Mouse (Mus musculus) midbrain, embryonic 11.5 days (tissue): ENCODE results near the gene Ceacam1. TPM values are rescaled to one million over a fixed set of nuclear protein-coding genes. Genes with fewer than 3 reads are reported as not detected.
A peak's percentile ranks its signal among the peaks of the same experiment; 100 is the strongest.
"Not testable (repeated sequence)": the region's sequence is repeated elsewhere in the genome, so short reads cannot be mapped to it uniquely, and the experiment has no call there.

Experiments
- ATAC-seq: fragments of 200-750 bp; cut with Nextera tagmentation; 2 replicates; pipeline ENCODE4 v1.8.0; 2017; ENCODE audit warnings: moderate TSS enrichment, moderate library complexity; ENCODE audit not compliant: low FRiP score
- DNase-seq: peaks from one replicate; pipeline ENCODE4 v3.0.0; 2015; ENCODE audit warnings: low spot score; ENCODE audit errors: missing footprints
- H3K27ac ChIP-seq: fragments of 300-500 bp; sonication (generic); 2 replicates; pipeline ENCODE4 v1.5.1; 2014; ENCODE audit warnings: low read depth, low read length
- H3K27me3 ChIP-seq: fragments of 300-500 bp; sonication (generic); 2 replicates; pipeline ENCODE4 v1.6.1; 2014; ENCODE audit warnings: mild to moderate bottlenecking, low read length, moderate library complexity, mixed read lengths; ENCODE audit not compliant: control insufficient read depth, insufficient read depth
- H3K36me3 ChIP-seq: fragments of 300-500 bp; sonication (generic); 2 replicates; pipeline ENCODE4 v1.6.1; 2014; ENCODE audit warnings: mild to moderate bottlenecking, low read length, moderate library complexity, mixed read lengths; ENCODE audit not compliant: control insufficient read depth, insufficient read depth
- H3K4me1 ChIP-seq: fragments of 300-500 bp; sonication (generic); 2 replicates; pipeline ENCODE4 v1.6.1; 2014; ENCODE audit warnings: low read length; ENCODE audit not compliant: control insufficient read depth, insufficient read depth
- H3K4me2 ChIP-seq: fragments of 300-500 bp; sonication (generic); 2 replicates; pipeline ENCODE4 v1.6.1; 2014; ENCODE audit warnings: mild to moderate bottlenecking, moderate library complexity
- H3K4me3 ChIP-seq: fragments of 300-500 bp; sonication (generic); 2 replicates; pipeline ENCODE4 v1.5.1; 2014; ENCODE audit warnings: low read depth, low read length
- H3K9ac ChIP-seq: fragments of 300-500 bp; sonication (generic); 2 replicates; pipeline ENCODE4 v1.6.1; 2014; ENCODE audit warnings: low read length
- H3K9me3 ChIP-seq: fragments of 300-500 bp; sonication (generic); 2 replicates; pipeline ENCODE4 v1.6.1; 2016; ENCODE audit warnings: low read length; ENCODE audit not compliant: control insufficient read depth
- WGBS: fragments of 180-500 bp; shearing (Covaris S2); extraction: QIAGEN DNeasy Blood & Tissue Kit; methylation state at CpG from one replicate; pipeline ENCODE4 v1.1.7; 2014; 5-methylcytosine and 5-hydroxymethylcytosine counted together
- polyA plus RNA-seq: library from polyadenylated mRNA; unstranded; fragments of >200 nt; fragmentation: Nextera tagmentation; extraction: Ambion mirVana; gene quantifications from 2 replicates; pipeline ENCODE4 v1.2.1, GENCODE M21; 2014

The Ceacam1 gene
- 0.45 and 0.54 TPM in 2 replicates for polyA plus RNA-seq

DNA sequence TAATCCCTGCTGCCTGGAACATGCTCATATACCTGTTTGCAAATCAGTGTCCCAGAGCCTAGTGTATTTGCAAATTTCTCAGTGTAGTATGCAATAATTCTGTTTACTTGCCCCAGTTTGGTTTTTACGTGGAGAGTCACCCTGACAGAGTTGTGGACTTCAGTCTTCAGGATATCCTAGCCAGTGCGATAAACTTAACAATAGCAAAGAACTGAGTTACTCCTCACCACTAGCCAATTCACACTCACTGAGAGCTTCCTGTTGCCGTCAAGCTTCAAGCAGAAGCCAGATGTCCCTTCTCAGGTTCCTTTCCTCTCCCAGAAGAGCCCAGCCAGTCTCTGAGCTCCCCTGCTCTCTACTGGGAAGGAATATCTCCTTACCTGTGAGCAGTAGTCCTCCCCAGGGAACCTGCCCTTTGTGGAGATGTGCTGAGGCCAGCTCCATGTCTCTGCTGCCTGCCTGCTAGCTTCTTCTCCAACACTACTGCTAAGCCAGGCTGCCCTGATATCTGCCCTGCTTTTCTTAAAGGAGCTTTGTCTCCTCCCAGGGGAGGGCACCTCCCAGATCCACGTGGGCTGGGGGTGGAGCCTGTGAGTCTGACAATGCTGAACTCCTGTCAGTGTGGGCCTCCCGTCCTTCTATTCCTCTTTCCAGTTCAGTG lies at the start of gene Ceacam1:
TSS of gene Ceacam1 (minus strand) at position 513 of the 661 bp plus-strand sequence.
- H3K27me3 ChIP-seq, H3K4me3 ChIP-seq, H3K27ac ChIP-seq, H3K4me2 ChIP-seq, H3K4me1 ChIP-seq, H3K9me3 ChIP-seq, DNase-seq, H3K9ac ChIP-seq, ATAC-seq, H3K36me3 ChIP-seq: not testable (repeated sequence)
- WGBS, result 48% methylated on average over 5 of the region's 5 CpGs

DNA sequence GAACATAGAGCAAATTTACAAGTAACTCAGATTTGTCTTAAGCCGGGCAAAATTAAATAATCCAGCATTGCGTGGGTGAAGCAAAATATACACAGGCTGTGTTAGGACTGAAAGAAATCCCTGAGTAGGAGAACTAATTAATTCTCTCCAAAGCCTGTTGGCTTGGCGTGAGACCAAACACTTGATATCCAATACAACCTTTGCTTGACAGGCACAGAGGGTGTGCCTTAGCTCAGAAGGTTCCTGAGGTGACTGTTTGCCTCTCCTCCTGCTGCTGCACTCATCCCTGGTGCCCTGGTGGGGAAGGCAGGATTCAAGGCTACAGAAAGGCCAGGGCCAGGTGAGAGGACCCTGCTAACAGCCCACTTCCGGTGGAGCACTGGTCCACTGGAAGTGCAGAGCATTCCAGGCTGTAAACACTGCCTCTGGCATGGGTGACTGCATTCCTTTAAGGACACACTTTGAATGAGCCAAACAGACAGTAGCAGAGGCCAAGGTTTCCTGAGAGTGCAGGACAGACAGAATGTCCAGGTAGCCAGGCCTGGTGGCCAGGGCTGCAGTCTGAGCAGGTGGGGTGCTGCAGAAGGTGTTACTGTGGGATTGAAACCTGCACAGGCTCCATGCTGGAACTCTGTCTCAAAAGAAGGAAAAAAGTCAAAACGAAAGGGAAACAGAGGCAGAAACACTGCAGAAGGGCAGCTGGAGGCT lies 38.8 kb upstream of the Ceacam1 start:
- not testable (repeated sequence) for H3K36me3 ChIP-seq, H3K9me3 ChIP-seq, ATAC-seq, H3K4me1 ChIP-seq, H3K4me2 ChIP-seq, H3K4me3 ChIP-seq, DNase-seq, H3K27ac ChIP-seq, H3K9ac ChIP-seq, H3K27me3 ChIP-seq
- 93% methylated on average over 3 of the region's 5 CpGs for WGBS

DNA sequence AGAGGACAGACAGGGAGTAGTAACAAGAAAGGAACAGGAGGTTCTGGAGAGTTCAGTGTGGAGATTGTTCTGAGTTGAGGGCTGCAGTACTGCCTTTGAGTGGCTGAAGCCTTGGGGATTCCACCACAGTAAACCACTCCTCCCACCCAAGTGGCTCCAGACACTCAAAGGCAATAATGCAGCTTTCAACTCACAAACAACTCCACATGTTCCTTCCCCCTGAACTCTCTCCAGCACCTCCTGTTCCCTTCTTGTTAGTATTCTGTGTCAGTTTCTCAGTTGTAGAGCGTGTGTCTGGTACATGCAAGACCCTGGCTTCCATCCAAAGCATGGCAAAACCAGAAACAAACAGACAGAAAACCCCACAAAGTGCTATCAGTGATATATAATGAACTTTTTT lies 38.3 kb upstream of the Ceacam1 start:
- H3K27ac ChIP-seq, DNase-seq, H3K4me1 ChIP-seq, H3K27me3 ChIP-seq, H3K9me3 ChIP-seq, H3K4me2 ChIP-seq, ATAC-seq, H3K36me3 ChIP-seq, H3K4me3 ChIP-seq, H3K9ac ChIP-seq: not testable (repeated sequence)
- WGBS, result 100% methylated on average over 1 of the region's 1 CpGs

DNA sequence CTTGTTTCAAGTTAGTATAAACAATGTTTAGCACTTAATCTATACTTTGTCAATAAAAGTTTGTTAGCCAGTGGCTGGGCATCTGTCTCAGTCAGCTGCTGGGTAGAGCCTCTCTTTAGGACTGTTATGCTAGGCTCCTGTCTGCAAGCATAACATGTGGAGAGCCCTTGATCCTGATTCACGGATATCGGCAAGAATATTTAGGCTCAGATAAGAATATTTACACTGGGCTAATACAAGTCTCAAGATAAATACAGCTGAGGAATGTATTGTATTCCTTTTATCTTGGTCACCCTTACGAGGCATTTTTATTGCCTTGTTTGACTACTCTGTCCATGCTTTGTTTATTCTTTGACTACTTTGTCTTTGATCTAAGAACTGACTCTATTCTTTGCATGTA lies 32.5 kb upstream of the Ceacam1 start:
- Histone ChIP-seq H3K4me1 (no peaks in the 10 kb centered on the region), H3K4me3 (no peak overlapping the region), H3K9ac (no peak overlapping the region), H3K27me3 (no peaks in the 10 kb centered on the region), H3K27ac (no peak overlapping the region), H3K9me3 (no peaks in the 10 kb centered on the region), H3K36me3 (no peaks in the 10 kb centered on the region), H3K4me2 (no peak overlapping the region)
- ATAC-seq (no peak), DNase-seq (no peak)
- 60% methylated on average over 3 of the region's 3 CpGs for WGBS

DNA sequence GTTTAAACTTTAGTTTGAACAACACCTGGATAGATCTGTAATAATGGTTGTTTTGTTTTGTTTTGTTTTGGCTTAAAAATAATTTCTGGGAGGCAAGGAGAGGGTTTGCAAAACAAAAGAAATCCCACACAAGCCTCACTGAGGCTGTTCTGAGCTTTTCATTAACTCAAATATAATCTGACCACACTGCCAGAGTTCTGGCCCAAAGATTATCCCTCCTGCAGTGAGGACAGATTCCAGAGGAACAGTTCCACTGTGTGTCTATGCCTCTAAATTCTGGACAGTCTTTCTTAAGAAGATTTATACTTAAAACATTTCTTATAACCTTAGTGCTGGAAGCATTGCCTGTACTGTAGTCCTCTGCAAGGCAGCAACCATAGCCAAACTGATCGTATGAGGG lies 17.2 kb upstream of the Ceacam1 start:
- no peak overlapping the region for H3K4me3 ChIP-seq
- H3K27ac ChIP-seq, result no peak overlapping the region
- no peaks in the 10 kb centered on the region for H3K9me3 ChIP-seq
- no peaks in the 10 kb centered on the region for H3K4me1 ChIP-seq
- no peaks in the 10 kb centered on the region for H3K27me3 ChIP-seq
- H3K36me3 ChIP-seq, result no peaks in the 10 kb centered on the region
- peak; percentile 14 for DNase-seq
- H3K4me2 ChIP-seq, result no peak overlapping the region
- 84% methylated on average over 1 of the region's 1 CpGs for WGBS
- no peak for ATAC-seq
- H3K9ac ChIP-seq, result no peak overlapping the region

DNA sequence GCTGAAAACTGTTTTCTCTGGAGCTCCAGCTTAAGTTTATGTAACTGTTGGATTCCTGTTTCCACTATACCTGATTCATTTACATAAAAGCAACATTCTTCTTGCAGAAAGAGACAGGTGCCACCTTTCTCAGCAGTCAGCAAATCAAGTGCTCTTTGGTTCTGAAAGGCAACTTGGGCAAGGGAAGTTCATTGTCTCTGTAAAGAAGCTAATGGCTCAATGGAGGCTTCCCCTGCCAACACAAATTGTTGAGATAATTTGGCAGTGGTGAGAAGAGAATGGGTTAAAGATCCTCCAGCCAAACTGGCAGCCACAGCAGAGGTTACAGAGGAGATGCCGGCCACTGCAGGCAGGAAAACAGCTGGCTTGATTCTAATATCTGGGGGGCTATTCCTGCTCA lies 13.3 kb upstream of the Ceacam1 start:
- no CpG with 5 or more reads among the region's 1 CpGs for WGBS
- H3K4me2 ChIP-seq, H3K4me3 ChIP-seq, H3K9ac ChIP-seq, ATAC-seq, H3K36me3 ChIP-seq, H3K27me3 ChIP-seq, H3K9me3 ChIP-seq, H3K27ac ChIP-seq, H3K4me1 ChIP-seq: not testable (repeated sequence)
- peak; percentile 12 for DNase-seq

DNA sequence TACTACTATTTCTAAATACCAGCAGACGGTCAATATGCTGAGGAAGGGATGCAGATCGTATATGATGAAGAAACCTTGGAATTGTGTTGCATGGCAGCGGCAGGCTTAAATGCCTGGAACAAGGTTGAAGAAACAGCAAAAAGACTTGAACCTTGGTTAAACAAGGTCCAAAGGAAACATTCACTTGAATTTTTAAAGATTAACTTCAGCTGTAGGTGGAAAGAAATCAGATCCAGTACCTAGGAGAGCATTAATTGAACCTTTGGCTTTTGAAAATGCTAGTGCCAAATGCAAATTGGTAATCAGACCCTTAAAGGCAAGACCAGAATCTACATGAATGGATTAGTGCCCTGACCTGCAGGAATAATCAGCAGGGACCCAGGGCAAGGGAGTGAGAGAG lies 12.0 kb upstream of the Ceacam1 start:
- not testable (repeated sequence) for H3K36me3 ChIP-seq, ATAC-seq, DNase-seq, H3K4me2 ChIP-seq, H3K27ac ChIP-seq, H3K4me1 ChIP-seq, H3K9me3 ChIP-seq, H3K9ac ChIP-seq, H3K4me3 ChIP-seq, H3K27me3 ChIP-seq
- WGBS, result 90% methylated on average over 3 of the region's 3 CpGs

DNA sequence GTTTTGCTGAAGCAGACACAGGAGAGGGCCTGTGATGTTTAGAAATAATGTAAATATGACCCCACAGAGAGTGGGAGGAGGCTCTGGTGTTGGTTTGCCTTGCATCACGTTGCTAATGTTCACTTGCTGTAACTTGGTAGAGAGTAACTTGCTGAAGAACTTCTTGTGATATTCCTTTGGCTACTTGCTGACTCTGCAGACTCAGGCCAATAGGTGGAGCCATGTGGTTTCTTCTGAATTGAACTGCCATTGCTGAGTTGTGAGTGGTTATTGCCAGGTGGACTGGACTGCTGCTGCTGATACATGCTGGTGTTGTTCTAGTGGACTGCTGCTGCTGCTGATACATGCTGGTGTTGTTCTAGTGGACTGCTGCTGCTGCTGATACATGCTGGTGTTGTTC lies 8.8 kb upstream of the Ceacam1 start:
- no peak for ATAC-seq

DNA sequence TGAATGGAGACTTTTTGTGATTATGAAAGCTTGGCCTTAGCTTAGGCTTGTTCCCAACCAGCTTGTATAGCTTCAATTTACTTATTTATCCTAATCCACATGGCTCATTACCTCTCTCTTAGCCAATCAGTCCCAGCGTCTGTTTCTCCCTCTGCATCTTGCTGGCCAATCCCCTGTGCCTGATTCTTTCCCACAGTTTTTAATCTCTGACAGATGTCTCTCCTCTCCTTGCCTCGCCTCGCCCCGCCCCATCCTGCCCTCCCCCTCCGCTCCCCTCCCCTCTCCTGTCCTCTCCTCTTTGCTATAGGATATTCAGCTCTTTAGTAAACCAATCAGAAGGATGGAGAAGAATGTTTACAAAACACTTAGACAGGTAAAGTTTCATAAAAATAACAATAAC lies 7.7 kb upstream of the Ceacam1 start:
- Histone ChIP-seq H3K27me3 (no peaks in the 10 kb centered on the region), H3K4me3 (no peak overlapping the region), H3K9me3 (no peaks in the 10 kb centered on the region), H3K27ac (no peak overlapping the region), H3K36me3 (no peaks in the 10 kb centered on the region), H3K4me1 (no peaks in the 10 kb centered on the region), H3K9ac (no peak overlapping the region), H3K4me2 (no peak overlapping the region)
- ATAC-seq (no peak), DNase-seq (no peak)
- WGBS, result 55% methylated on average over 5 of the region's 5 CpGs

More for the DNA sequence above, 8.8 kb upstream of the Ceacam1 start:
- DNase-seq, result peak; percentile 59
- WGBS, result 13% methylated on average over 1 of the region's 1 CpGs
- no peak overlapping the region for H3K4me3 ChIP-seq
- H3K27me3 ChIP-seq, result no peaks in the 10 kb centered on the region
- no peak overlapping the region for H3K27ac ChIP-seq
- no peaks in the 10 kb centered on the region for H3K36me3 ChIP-seq
- H3K9me3 ChIP-seq, result no peaks in the 10 kb centered on the region
- no peaks in the 10 kb centered on the region for H3K4me1 ChIP-seq
- no peak overlapping the region for H3K9ac ChIP-seq
- H3K4me2 ChIP-seq, result no peak overlapping the region
